ENCODE assay signal across 12 mouse cellular contexts in genomic region chr5:134739951-134740350, GRCm38 (mm10). TPM values are rescaled to one million over a fixed set of nuclear protein-coding genes. Genes with fewer than 3 reads are reported as not detected.
"Had no signal": no experiment of that assay in that cellular context is flagged by ENCODE, and none has a peak within 500 bp of the region (broad histone marks: within the 10 kb centered on the region; RNA-seq: fewer than 3 reads in every experiment).

No protein-coding gene starts in this region.

- DNase-seq: kidney, postnatal 25 days; right cerebral cortex, adult 18-20 months; right cerebral cortex, postnatal 25 days; thymus, adult 18-20 months; thymus, postnatal 14 days had no signal

- H3K9me3 ChIP-seq: limb, embryonic 15.5 days; midbrain, embryonic 13.5 days; neural tube, embryonic 15.5 days had no signal

- H3K27me3 ChIP-seq: midbrain, embryonic 13.5 days; neural tube, embryonic 15.5 days had no signal

- H3K27ac ChIP-seq: left cerebral cortex, adult 2 months; liver, embryonic 14.5 days; midbrain, embryonic 13.5 days; neural tube, embryonic 15.5 days had no signal

- H3K4me3 ChIP-seq: left cerebral cortex, adult 2 months; limb, embryonic 15.5 days; midbrain, embryonic 13.5 days; myocyte; neural tube, embryonic 15.5 days had no signal

- H3K4me2 ChIP-seq: limb, embryonic 15.5 days; midbrain, embryonic 13.5 days; neural tube, embryonic 15.5 days had no signal

- ATAC-seq: midbrain, embryonic 13.5 days had no signal

- H3K36me3 ChIP-seq: midbrain, embryonic 13.5 days; neural tube, embryonic 15.5 days had no signal

- H3K9ac ChIP-seq: limb, embryonic 15.5 days; liver, embryonic 14.5 days; midbrain, embryonic 13.5 days; neural tube, embryonic 15.5 days had no signal

RNA-seq across cellular contexts. Expression of gene Eln, which starts 7.2 kb away (rescaled TPM):
- total RNA-seq: megakaryocyte-erythroid progenitor cell, adult 5-6 weeks had no signal
